ENCODE assay signal across 30 mouse cellular contexts in the genomic region with DNA sequence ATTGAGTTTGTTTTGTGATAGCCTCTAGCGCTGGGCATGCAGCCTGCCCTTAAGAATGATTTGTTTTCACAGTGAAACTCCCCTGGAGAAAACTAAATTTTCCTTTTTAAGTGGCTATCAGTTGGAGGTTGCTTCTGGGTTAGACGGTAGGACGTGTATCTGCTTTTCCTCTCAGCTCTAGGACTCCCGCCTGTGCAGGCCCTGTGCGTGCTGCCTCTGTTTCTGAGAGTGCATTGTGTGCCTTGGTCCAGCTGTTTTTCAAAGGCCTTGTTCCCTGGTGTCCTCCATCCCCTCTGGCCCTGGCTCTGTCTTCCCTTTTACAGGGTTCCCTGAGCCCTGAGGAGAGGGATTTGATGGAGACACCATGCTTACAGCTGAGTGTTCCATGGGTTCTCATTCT. TPM values are rescaled to one million over a fixed set of nuclear protein-coding genes. Genes with fewer than 3 reads are reported as not detected.
DNase-seq lines count a peak whose midpoint lies in the region; ATAC-seq and TF ChIP-seq lines count a peak whose summit lies in the region.
"Had no signal": no experiment of that assay in that cellular context is flagged by ENCODE, and none has a peak within 500 bp of the region (broad histone marks: within the 10 kb centered on the region; RNA-seq: fewer than 3 reads in every experiment).

No protein-coding gene starts in this region.

- 33% methylated on average over 5 of the region's 5 CpGs for WGBS in heart, embryonic 13.5 days
- WGBS in lung, embryonic 14.5 days: 33% methylated on average over 5 of the region's 5 CpGs
- 44% methylated on average over 5 of the region's 5 CpGs for WGBS in heart, embryonic 16.5 days

- no peak for TF ChIP-seq CTCF in lung, embryonic 14.5 days (IDR thresholded peaks at IDR 0.05; ENCODE audit: low read depth)

- peaks cover 55% of the 10 kb centered on the region for H3K4me1 ChIP-seq in heart, embryonic 13.5 days
- H3K4me1 ChIP-seq in lung, embryonic 14.5 days (ENCODE audit: insufficient read depth): peaks cover 5% of the 10 kb centered on the region; the same call in 1 of the 2 replicates
- peaks cover 16% of the 10 kb centered on the region for H3K4me1 ChIP-seq in heart, embryonic 16.5 days (ENCODE audit: control insufficient read depth, insufficient read depth, low read length)

- H3K9me3 ChIP-seq in heart, embryonic 13.5 days: no peaks in the 10 kb centered on the region
- H3K9me3 ChIP-seq in lung, embryonic 14.5 days (ENCODE audit: low read depth, low read length): no peaks in the 10 kb centered on the region
- H3K9me3 ChIP-seq in heart, embryonic 16.5 days (replicated peaks; ENCODE audit: control insufficient read depth, low read length): no peaks in the 10 kb centered on the region
- H3K9me3 ChIP-seq: embryonic facial prominence, embryonic 12.5 days; forebrain, embryonic 12.5 days; hindbrain, embryonic 13.5 days; limb, embryonic 13.5 days had no signal

- intact Hi-C loops in heart, postnatal 14 days (cut with DNase I): no loop called here
- intact Hi-C loops in heart, postnatal 36 days (cut with DNase I): no loop called here

- peak overlapping the region; percentile 70 for H3K27ac ChIP-seq in heart, embryonic 13.5 days (replicated peaks)
- H3K27ac ChIP-seq in lung, embryonic 14.5 days (ENCODE audit: low read depth): 0 out of 2 replicates have a peak overlapping the region, but pooled peaks have one; percentile 38
- peak overlapping the region; percentile 48 for H3K27ac ChIP-seq in heart, embryonic 16.5 days (ENCODE audit: low read length)
- H3K27ac ChIP-seq: embryonic facial prominence, embryonic 12.5 days; forebrain, embryonic 12.5 days; hindbrain, embryonic 13.5 days; limb, embryonic 13.5 days had no signal

- peak; percentile 94 for DNase-seq in heart, adult 11 months
- DNase-seq in heart, postnatal 14 days: no peak
- DNase-seq in heart, postnatal 36 days: no peak
- no peak for DNase-seq in lung, embryonic 14.5 days
- DNase-seq in lung, postnatal 25 days (ENCODE audit: low spot score): no peak
- DNase-seq: adrenal gland, postnatal 14 days; cerebellum, adult 11 months; cerebellum, adult 9-10 months; cerebellum, postnatal 36 days; forebrain, postnatal 0 days; gastrocnemius, postnatal 14 days; kidney, adult 9 months; kidney, postnatal 25 days; lung, postnatal 14 days; right cerebral cortex, postnatal 25 days; thymus, adult 18-20 months; thymus, postnatal 25 days had no signal

- no peak overlapping the region for H3K4me3 ChIP-seq in heart, embryonic 13.5 days
- no peak overlapping the region for H3K4me3 ChIP-seq in lung, embryonic 14.5 days (ENCODE audit: low read depth, low read length)
- no peak overlapping the region for H3K4me3 ChIP-seq in heart, embryonic 16.5 days (ENCODE audit: low read length)
- H3K4me3 ChIP-seq: embryonic facial prominence, embryonic 12.5 days; forebrain, embryonic 12.5 days; hindbrain, embryonic 13.5 days; limb, embryonic 13.5 days had no signal

- no peaks in the 10 kb centered on the region for H3K27me3 ChIP-seq in heart, embryonic 13.5 days (replicated peaks)
- no peaks in the 10 kb centered on the region for H3K27me3 ChIP-seq in lung, embryonic 14.5 days (ENCODE audit: insufficient read depth, low read length)
- no peaks in the 10 kb centered on the region for H3K27me3 ChIP-seq in heart, embryonic 16.5 days (ENCODE audit: control insufficient read depth, insufficient read depth, low read length)
- H3K27me3 ChIP-seq: embryonic facial prominence, embryonic 12.5 days; forebrain, embryonic 12.5 days; limb, embryonic 13.5 days had no signal

- 0 out of 2 replicates have a peak overlapping the region, but pooled peaks have one; percentile 3 for H3K9ac ChIP-seq in heart, embryonic 13.5 days
- H3K9ac ChIP-seq in lung, embryonic 14.5 days: no peak overlapping the region
- no peak overlapping the region for H3K9ac ChIP-seq in heart, embryonic 16.5 days (ENCODE audit: low read length)
- H3K9ac ChIP-seq: embryonic facial prominence, embryonic 12.5 days; forebrain, embryonic 12.5 days; forebrain, postnatal 0 days; hindbrain, embryonic 13.5 days; limb, embryonic 13.5 days had no signal

- H3K4me2 ChIP-seq in heart, embryonic 13.5 days: no peak overlapping the region
- no peak overlapping the region for H3K4me2 ChIP-seq in lung, embryonic 14.5 days
- no peak overlapping the region for H3K4me2 ChIP-seq in heart, embryonic 16.5 days (ENCODE audit: low read depth, low read length)
- H3K4me2 ChIP-seq: embryonic facial prominence, embryonic 12.5 days; forebrain, embryonic 12.5 days; hindbrain, embryonic 13.5 days; limb, embryonic 13.5 days; liver, embryonic 11.5 days; midbrain, embryonic 11.5 days had no signal

- H3K36me3 ChIP-seq in heart, embryonic 13.5 days: no peaks in the 10 kb centered on the region
- no peaks in the 10 kb centered on the region for H3K36me3 ChIP-seq in lung, embryonic 14.5 days (ENCODE audit: insufficient read depth)
- H3K36me3 ChIP-seq in heart, embryonic 16.5 days (ENCODE audit: control insufficient read depth, insufficient read depth): no peaks in the 10 kb centered on the region
- H3K36me3 ChIP-seq: embryonic facial prominence, embryonic 12.5 days; forebrain, embryonic 12.5 days; hindbrain, embryonic 13.5 days; limb, embryonic 13.5 days had no signal

- ATAC-seq in heart, embryonic 13.5 days (ENCODE audit: extremely low read depth, insufficient number of reproducible peaks, low FRiP score, low TSS enrichment): no peak
- no peak for ATAC-seq in lung, embryonic 14.5 days (ENCODE audit: insufficient read depth)
- ATAC-seq in heart, embryonic 16.5 days (replicated peaks; ENCODE audit: extremely low read depth, insufficient read depth, low FRiP score): 0 out of 2 replicates have a peak, but pooled peaks have one; percentile 26
- ATAC-seq: CD4-positive, CD25-positive, alpha-beta regulatory T cell, adult 4 months; forebrain, postnatal 0 days; intestine, postnatal 0 days; midbrain, embryonic 16.5 days had no signal

RNA-seq across cellular contexts. Expression of gene Colgalt2, which starts 58.0 kb away (rescaled TPM):
- 1 to 10 TPM; 4.4 to 5.5 TPM for total RNA-seq in heart, postnatal 14 days (2021)
- 3.0 and 3.2 TPM in 2 replicates for polyA plus RNA-seq in heart, embryonic 13.5 days (2015; fragmentation: Nextera tagmentation; extraction: Ambion mirVana)
- total RNA-seq in heart, postnatal 36 days (2021): 1 to 10 TPM; 3.3 to 3.7 TPM
- 0.78 and 0.92 TPM in 2 replicates for polyA plus RNA-seq in lung, embryonic 14.5 days (2014; fragmentation: Nextera tagmentation; extraction: Ambion mirVana)
- 2.0 and 2.3 TPM in 2 replicates for polyA plus RNA-seq in heart, embryonic 16.5 days (2015; fragmentation: Nextera tagmentation; extraction: Ambion mirVana)
- total RNA-seq: megakaryocyte, adult 5-6 weeks; neutrophil, adult 5-6 weeks had no signal
- polyA plus RNA-seq: CD4-positive, CD25-positive, alpha-beta regulatory T cell, adult 4 months had no signal
